Mouse (Mus musculus) olfactory bulb, adult 2 months (tissue): ENCODE measurements around the gene Hivep3. TPM values are rescaled to one million over a fixed set of nuclear protein-coding genes. Genes with fewer than 3 reads are reported as not detected.

ENCODE experiments used
- H3K27ac ChIP-seq: fragments of 200-500 bp; 2 replicates; pipeline ENCODE4 v1.5.1; 2012; ENCODE audit warnings: low read depth, low read length; ENCODE audit not compliant: insufficient read depth
- H3K4me1 ChIP-seq: fragments of 200-500 bp; 2 replicates; pipeline ENCODE4 v1.6.1; 2012; ENCODE audit warnings: low read length; ENCODE audit not compliant: control insufficient read depth, insufficient read depth
- H3K4me3 ChIP-seq: fragments of 200-500 bp; 2 replicates; pipeline ENCODE4 v1.5.1; 2012; ENCODE audit warnings: mild to moderate bottlenecking, low read depth, low read length, moderate library complexity; ENCODE audit not compliant: insufficient read depth
- CTCF ChIP-seq: fragments of 200-500 bp; IDR thresholded peaks from 2 replicates; pipeline ENCODE4 v1.5.1; 2012; ENCODE audit warnings: low read depth, mild to moderate bottlenecking, low read length, moderate library complexity; ENCODE audit not compliant: insufficient read depth
- POLR2A ChIP-seq: fragments of 200-500 bp; IDR thresholded peaks from 2 replicates; pipeline ENCODE4 v1.6.1; 2012; ENCODE audit warnings: mild to moderate bottlenecking, low read depth, low read length, moderate library complexity; ENCODE audit not compliant: insufficient read depth
- WGBS: fragments of 180-500 bp; shearing (Covaris S2); methylation state at CpG from one replicate; pipeline ENCODE4 v1.1.7; 2018; 5-methylcytosine and 5-hydroxymethylcytosine counted together
- polyA plus RNA-seq: library from polyadenylated mRNA; stranded (reverse); fragments of >200 nt; gene quantifications from 2 replicates; pipeline ENCODE4 v1.2.4, GENCODE M21; 2012; ENCODE audit warnings: low replicate concordance; ENCODE audit not compliant: missing spikeins, insufficient read depth, insufficient read length

The Hivep3 gene
- polyA plus RNA-seq, 1 experiment: 55.7 TPM

DNA sequence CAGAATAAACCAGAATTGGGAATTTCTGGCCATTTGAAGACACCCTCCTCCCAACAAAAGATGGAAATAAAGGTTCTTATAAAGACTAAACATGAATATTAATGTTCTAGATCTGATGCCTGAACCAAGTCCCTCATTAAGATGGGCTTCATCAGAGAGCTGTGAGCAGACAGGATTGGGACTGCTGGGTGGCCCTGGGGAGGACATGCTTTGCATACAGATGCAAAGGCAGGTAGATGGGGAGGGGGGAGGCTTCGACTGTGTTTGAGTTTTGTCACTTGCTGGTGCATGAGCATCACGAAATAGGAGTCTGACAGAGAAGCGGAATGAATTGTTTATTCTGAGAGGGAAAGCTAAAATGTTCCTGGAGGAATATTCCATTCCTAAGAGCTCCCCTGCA lies 12.1 kb upstream of the Hivep3 start:
- Histone ChIP-seq H3K4me3 (no peak overlapping the region), H3K4me1 (peaks cover 2% of the 10 kb centered on the region; the same call in 1 of the 2 replicates), H3K27ac (no peak overlapping the region)
- WGBS: 75% methylated on average over 3 of the region's 3 CpGs
- TF ChIP-seq POLR2A: no peak
- TF ChIP-seq CTCF: no peak

DNA sequence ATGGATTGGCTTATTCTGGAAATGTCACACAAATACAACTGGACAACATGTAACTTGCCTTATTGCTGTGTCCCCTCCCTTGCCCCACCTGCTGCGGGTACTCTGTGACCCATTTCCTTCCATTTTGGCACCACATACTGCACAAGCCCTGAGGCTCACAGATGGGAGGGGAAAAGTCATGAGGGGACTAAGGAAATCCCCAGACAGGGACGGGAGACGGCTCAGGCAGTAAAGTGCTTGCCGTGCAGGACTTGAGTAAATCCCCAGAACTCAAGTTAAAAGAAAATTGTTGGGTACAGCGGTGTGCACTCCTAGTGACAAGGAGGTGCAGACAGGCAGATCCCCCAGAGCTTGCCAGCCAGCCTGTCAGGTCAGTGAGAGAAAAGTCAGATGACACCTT lies 7.5 kb upstream of the Hivep3 start:
- TF ChIP-seq POLR2A: no peak
- TF ChIP-seq CTCF: no peak
- no peak overlapping the region for H3K4me3 ChIP-seq
- WGBS: 57% methylated on average over 5 of the region's 5 CpGs
- no peak overlapping the region for H3K27ac ChIP-seq
- H3K4me1 ChIP-seq: no peaks in the 10 kb centered on the region

DNA sequence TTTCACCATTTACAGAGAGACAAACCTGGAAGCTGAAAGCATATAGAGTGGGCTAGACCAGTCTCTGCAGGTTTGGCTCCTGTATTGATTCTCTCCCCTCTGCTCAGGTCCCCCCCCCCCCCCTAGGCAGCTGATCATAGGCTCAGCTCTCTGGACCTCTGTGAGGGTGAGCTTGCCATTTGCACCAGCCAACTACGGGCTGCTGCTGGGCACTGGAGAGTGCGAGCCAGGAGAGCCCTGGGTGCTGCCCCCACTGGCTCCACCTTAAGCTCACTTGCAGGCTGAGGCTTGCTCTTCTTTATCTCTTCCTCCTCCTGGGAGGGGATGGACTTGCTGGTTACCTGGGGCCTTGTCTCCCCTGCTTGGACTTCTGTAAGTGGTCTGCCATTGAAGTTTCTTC lies 5.7 kb upstream of the Hivep3 start:
- Histone ChIP-seq H3K4me1 (no peaks in the 10 kb centered on the region), H3K27ac (no peak overlapping the region), H3K4me3 (no peak overlapping the region)
- TF ChIP-seq POLR2A (no peak), CTCF (no peak)
- 74% methylated on average over 2 of the region's 2 CpGs for WGBS

GRCm38 (mm10) chr4:119733942-119734341 lies 358 bp downstream of the Hivep3 start:
- Histone ChIP-seq H3K4me3 (peak overlapping the region; percentile 93), H3K27ac (no peak overlapping the region)
- under 1% methylated on average over 44 of the region's 44 CpGs for WGBS

DNA sequence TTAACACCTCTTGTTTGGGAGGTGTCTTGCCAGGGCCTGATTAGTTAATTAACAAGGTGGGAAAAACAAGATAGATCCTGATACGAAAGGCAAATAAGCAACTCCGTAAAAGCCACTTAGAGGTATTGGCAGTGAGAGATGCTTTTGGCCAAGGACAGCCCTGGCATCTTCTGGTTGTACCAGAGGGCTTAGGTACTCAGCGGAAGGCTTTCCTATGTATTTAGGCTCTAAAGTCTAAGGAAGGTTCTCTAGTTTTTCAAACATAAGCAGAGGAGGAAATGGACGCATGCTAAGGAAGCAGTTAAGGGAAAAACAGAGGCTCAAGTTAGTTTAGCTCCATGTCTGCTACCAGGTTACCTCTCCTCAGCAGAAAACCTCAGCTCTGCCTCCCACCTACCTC lies 768 bp downstream of the Hivep3 start:
- no peaks in the 10 kb centered on the region for H3K4me1 ChIP-seq
- 15% methylated on average over 4 of the region's 4 CpGs for WGBS
- peak overlapping the region; percentile 93 for H3K4me3 ChIP-seq
- no peak overlapping the region for H3K27ac ChIP-seq
- TF ChIP-seq CTCF (no peak), POLR2A (no peak)

More at GRCm38 (mm10) chr4:119733942-119734341, 358 bp downstream of the Hivep3 start:
- no peaks in the 10 kb centered on the region for H3K4me1 ChIP-seq
- no peak for TF ChIP-seq CTCF
- no peak for TF ChIP-seq POLR2A

GRCm38 (mm10) chr4:119738641-119739040 lies 5.1 kb downstream of the Hivep3 start:
- Histone ChIP-seq H3K4me3 (no peak overlapping the region), H3K4me1 (no peaks in the 10 kb centered on the region; the same call in 1 of the 2 replicates), H3K27ac (no peak overlapping the region)
- 71% methylated on average over 4 of the region's 4 CpGs for whole genome bisulfite sequencing
- no peak for TF ChIP-seq CTCF

DNA sequence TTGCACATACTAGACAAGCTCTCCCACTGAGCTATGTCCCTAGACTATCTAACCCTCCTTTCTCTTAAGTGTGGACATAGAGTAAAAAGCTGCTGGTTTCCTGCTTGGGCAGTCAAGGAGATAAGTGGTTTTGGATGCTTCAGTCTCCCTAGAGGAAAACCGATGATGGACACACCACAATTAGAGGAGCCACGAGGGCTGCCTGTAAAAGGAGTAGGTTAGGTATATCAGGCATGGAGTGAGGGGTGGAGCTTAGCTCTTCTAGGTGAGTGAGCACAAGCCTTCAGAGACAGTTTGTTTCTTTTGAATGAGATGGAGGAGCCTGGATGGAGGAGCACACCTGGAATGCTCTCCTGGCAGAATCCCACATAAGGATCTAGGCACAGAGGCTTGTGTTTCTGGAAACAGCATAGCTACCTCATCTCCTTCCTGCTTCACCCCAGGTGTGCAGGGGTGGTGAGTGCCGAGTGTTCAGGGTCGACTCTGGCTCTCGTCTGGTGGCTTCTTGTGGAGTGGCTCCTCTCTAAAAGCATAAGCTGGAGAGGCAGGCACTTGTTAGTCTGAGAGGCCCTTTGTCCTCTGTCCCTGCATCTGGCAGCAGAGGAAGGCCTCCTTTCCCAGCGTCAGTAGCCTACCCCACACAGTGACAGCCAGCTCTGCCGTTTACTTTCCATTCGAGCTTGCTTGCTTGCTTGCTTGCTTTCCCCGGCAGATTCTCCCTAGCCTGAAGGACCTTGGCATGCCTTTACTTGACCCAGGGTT lies 5.9 kb downstream of the Hivep3 start:
- Histone ChIP-seq H3K4me1 (no peaks in the 10 kb centered on the region; the same call in 1 of the 2 replicates), H3K27ac (no peak overlapping the region), H3K4me3 (no peak overlapping the region)
- TF ChIP-seq POLR2A (no peak), CTCF (no peak)
- 50% methylated on average over 9 of the region's 9 CpGs for WGBS

- H3K27ac ChIP-seq: no peak overlapping the region
- no peak for TF ChIP-seq POLR2A
- no peak for TF ChIP-seq CTCF
- H3K4me1 ChIP-seq: peaks cover 8% of the 10 kb centered on the region
- H3K4me3 ChIP-seq: no peak overlapping the region
- WGBS: 80% methylated on average over 2 of the region's 2 CpGs
These were observed 14.8 kb downstream of the Hivep3 start for GRCm38 (mm10) chr4:119748341-119748740.

DNA sequence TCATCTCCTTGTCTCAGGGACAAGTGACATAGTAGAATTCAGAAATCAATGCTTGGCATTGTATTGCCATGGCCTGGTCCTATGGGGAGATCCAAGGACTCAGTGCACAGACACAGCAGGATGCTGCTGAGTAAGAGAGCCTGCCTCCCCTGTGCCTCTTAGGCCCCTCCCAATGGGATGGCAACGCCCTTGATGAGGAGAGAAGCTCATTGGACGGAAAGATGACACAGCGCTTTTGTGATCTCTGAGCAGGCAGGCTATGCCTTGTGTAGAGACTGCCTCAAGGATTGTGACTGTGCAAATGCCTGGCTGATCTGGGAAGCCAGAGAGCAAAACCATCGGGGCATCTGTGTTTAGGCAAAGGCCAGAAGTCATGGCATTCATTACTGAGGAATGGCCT lies 16.6 kb downstream of the Hivep3 start:
- WGBS: 71% methylated on average over 4 of the region's 4 CpGs
- Histone ChIP-seq H3K4me3 (no peak overlapping the region), H3K4me1 (peaks cover 8% of the 10 kb centered on the region), H3K27ac (no peak overlapping the region)
- no peak for TF ChIP-seq POLR2A
